Mouse (Mus musculus) Patski (cell line): ENCODE results near the gene Plpp6. TPM values are rescaled to one million over a fixed set of nuclear protein-coding genes. Genes with fewer than 3 reads are reported as not detected.

ENCODE experiments used
- ATAC-seq: fragments of 100-300 bp; one replicate; pipeline ENCODE4 v1.8.0; 2021
- CTCF ChIA-PET: fragments of 350-600 bp; sonication (Branson Sonifier 250); formaldehyde crosslinking; loops from one replicate; lab custom pipeline; 2022; ENCODE audit warnings: inconsistent platforms; lab: Charles Lee
- POLR2A ChIA-PET: fragments of 350-600 bp; sonication (Branson Sonifier 250); formaldehyde crosslinking; loops from one replicate; lab custom pipeline; 2022; ENCODE audit warnings: antibody characterized with exemption, inconsistent platforms; lab: Charles Lee
- DNase-seq: peaks from one replicate; pipeline ENCODE4 v3.0.0-alpha.2; 2011; ENCODE audit warnings: low read depth, low spot score
- H3K27me3 ChIP-seq: fragments of 371-371 bp; one replicate; pipeline ENCODE4 v1.5.1; 2021
- CTCF ChIP-seq: fragments of 100-300 bp; IDR thresholded peaks from one replicate; pipeline ENCODE4 v1.5.1; 2021
- in situ Hi-C: fragments of 300-500 bp; cut with MboI; formaldehyde crosslinking; loops from 3 replicates; pipeline ENCODE4 v1.11.1; 2018; ENCODE audit warnings: low pct_unique_long_range_greater_than_20kb, mixed read lengths
- polyA plus RNA-seq: library from polyadenylated mRNA; unstranded; gene quantifications from one replicate; pipeline ENCODE4 v1.2.3, GENCODE M21; 2021

The Plpp6 gene
- polyA plus RNA-seq, 1 experiment from 2014 or later, result 16.8 TPM

DNA sequence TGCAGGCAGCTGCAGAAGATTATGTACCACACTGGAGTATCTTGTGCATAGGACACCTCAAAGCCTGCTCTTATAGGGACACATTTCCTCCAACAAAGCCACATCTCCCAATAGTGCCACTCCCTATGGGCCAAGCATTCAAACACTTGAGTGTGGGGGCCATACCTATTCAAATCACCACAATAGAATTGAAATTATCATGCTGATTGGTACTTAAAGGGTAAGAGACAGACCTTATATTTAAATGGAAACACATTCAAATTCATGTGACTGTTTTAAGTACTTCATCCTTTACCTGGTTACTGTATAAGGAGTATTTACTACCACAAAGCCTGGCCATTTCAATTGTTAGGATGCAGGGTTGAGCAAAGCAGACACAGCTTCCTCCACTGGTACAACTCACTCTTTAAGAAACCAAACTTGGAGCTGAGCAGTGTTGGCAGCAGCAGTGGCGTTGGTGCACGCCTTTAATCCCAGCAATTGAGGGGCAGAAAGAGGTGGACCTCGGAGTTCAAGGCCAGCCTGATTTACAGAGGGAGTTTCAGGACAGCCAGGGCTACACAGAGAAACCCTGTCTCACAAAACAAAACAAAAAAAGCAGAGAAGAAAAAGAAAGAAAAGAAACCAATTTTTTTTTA lies 44.4 kb downstream of the Plpp6 start:
- TF ChIP-seq CTCF, result no peak
- ChIA-PET CTCF (interaction anchor here (1.0 kb wide), 1 partner anchor 9 kb away, joined by 3 read pairs; no protein-coding TSS in a partner anchor), POLR2A (interaction anchor here (0.6 kb wide), 1 partner anchor 884 kb away, joined by 4 read pairs; no protein-coding TSS in a partner anchor)
- H3K27me3 ChIP-seq, result no peaks in the 10 kb centered on the region
- in situ Hi-C loops, result no loop called here
- ATAC-seq (no peak), DNase-seq (no peak)

DNA sequence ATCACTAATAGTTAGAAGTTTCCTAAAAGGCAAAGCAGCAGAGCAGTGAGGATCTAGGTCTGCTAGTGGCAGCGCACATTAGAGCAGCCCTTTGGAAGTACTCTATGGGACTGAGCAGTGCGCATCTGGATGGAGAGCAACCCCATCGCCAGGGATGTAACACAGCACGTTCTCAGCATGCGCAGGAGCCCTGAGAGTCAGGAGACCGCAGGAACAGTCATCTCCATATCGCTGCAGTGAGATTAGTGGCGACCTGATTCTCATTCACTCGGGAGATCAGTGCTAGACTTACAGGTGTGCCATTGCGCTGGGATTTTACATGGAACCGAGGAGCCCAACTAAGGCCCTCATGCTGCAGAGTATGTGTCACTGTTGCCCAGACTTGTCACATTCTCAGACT lies 45.3 kb downstream of the Plpp6 start:
- TF ChIP-seq CTCF, result no peak
- DNase-seq (no peak), ATAC-seq (no peak)
- ChIA-PET CTCF (interaction anchor here (1.2 kb wide), 1 partner anchor 10 kb away, joined by 4 read pairs; no protein-coding TSS in a partner anchor), POLR2A (interaction anchor here (0.6 kb wide), 1 partner anchor 883 kb away, joined by 4 read pairs; no protein-coding TSS in a partner anchor)
- in situ Hi-C loops, result no loop called here
- H3K27me3 ChIP-seq, result no peaks in the 10 kb centered on the region

DNA sequence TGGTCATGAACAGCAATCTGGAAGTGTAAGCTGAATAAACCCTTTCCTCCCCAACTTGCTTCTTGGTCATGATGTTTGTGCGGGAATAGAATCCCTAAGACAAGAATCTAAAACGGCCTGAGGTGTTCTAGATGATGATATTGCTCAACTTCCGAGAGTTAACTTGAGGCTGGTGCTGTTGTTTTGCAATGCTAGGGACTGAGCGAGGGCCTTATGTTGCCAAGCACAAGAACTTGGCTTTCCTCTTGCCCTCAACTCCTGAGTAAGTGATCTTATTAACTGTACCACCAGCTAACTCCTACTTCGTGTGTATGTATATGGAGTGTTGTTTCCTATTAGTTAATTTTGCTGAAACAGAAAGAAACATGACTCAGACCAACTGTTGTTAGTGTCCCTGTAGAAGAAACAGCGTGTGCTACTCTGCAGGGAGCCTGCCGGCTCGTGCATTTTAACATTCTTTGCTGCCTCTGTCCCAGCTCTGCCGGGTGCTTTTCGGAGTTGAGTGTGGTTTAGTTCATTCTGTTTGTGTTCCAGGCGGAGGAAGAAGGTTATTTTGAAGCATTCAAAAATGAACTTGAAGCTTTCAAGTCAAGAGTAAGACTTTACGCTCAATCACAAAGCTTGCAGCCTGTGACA lies 47.7 kb downstream of the Plpp6 start:
- no peak for DNase-seq
- ChIA-PET POLR2A (no interaction called here), CTCF (interaction anchor here (0.8 to 1.2 kb wide), 3 partner anchors 16 to 353 kb away, joined by 3 to 4 read pairs (median 3); no protein-coding TSS in a partner anchor)
- H3K27me3 ChIP-seq, result no peaks in the 10 kb centered on the region
- in situ Hi-C loops, result no loop called here
- no peak for ATAC-seq
- TF ChIP-seq CTCF, result no peak

DNA sequence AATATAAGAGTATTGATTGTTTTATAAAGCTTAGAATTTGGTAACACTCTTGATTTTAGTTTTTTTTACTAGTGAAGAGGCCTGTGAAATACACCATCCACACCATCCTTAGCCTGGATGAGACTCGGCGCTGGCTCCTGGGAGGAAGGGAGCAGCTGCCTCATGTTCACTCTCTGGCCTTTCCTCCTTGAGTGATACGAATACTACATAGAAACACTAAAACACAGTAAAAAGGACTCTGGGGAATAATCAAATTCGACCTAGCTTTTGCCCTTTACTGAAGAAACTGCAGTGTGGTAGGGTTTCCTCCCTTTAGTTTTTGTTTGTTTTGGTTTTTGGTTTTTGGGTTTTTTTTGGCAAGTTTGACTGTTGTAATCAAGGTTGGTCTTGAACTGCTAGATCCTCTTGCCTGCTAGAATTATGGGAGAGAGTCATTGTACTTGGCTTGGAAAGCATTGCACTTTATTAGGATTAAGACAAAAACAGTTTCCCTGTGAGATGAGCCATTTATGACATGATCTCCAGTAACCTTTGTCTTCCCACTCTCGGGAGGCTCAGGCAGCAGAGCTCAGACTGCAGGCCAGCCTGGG lies 50.8 kb downstream of the Plpp6 start:
- ChIA-PET CTCF (no interaction called here), POLR2A (no interaction called here)
- no peak for DNase-seq
- in situ Hi-C loops, result no loop called here
- no peak for ATAC-seq
- no peaks in the 10 kb centered on the region for H3K27me3 ChIP-seq
- TF ChIP-seq CTCF, result no peak

- no peak for TF ChIP-seq CTCF
- CTCF ChIA-PET, result no interaction called here
- DNase-seq, result no peak
- POLR2A ChIA-PET, result no interaction called here
- no peak for ATAC-seq
- in situ Hi-C loops, result no loop called here
- no peaks in the 10 kb centered on the region for H3K27me3 ChIP-seq
Measured at GRCm38 (mm10) chr19:29015410-29016203, 51.9 kb downstream of the Plpp6 start.

- no peaks in the 10 kb centered on the region for H3K27me3 ChIP-seq
- no peak for ATAC-seq
- in situ Hi-C loops, result no loop called here
- ChIA-PET POLR2A (no interaction called here), CTCF (interaction anchor here (0.9 to 1.0 kb wide), 2 partner anchors 9 to 13 kb away, joined by 3 to 4 read pairs; no protein-coding TSS in a partner anchor)
- no peak for TF ChIP-seq CTCF
- no peak for DNase-seq
Measured at GRCm38 (mm10) chr19:29016204-29016765, 52.5 kb downstream of the Plpp6 start.

Other genes starting within 250 kb of the Plpp6 start
- gene Slc1a1, start 128.9 kb upstream of the Plpp6 start, polyA plus RNA-seq, result 0.91 TPM
- gene 4430402I18Rik, start 3.8 kb downstream of the Plpp6 start, polyA plus RNA-seq, result 0.63 TPM
- gene Cdc37l1, start 26.4 kb downstream of the Plpp6 start, polyA plus RNA-seq, result 49.8 TPM
- 112 TPM for gene Ak3, start 84.0 kb downstream of the Plpp6 start, polyA plus RNA-seq
- gene Rcl1, start 137.4 kb downstream of the Plpp6 start, polyA plus RNA-seq, result 21.7 TPM